Mouse (Mus musculus) intestine, embryonic 15.5 days (tissue): ENCODE measurements at regions not wholly inside any gene's neighbourhood (a gene's known extent, or its start where the extent isn't known, plus 50 kb on each side); places are given as distances from the start of the nearest gene placed in this dataset.

Source experiments
- ATAC-seq: fragments of 200-750 bp; cut with Nextera tagmentation; 2 replicates; pipeline ENCODE4 v1.8.0; 2017; ENCODE audit warnings: moderate TSS enrichment, moderate library complexity
- H3K27ac ChIP-seq: fragments of 300-500 bp; sonication (generic); 2 replicates; pipeline ENCODE4 v1.5.1; 2015; ENCODE audit warnings: mild to moderate bottlenecking, inconsistent platforms
- H3K27me3 ChIP-seq: fragments of 300-500 bp; sonication (generic); replicated peaks from 2 replicates; pipeline ENCODE4 v1.6.1; 2015; ENCODE audit warnings: inconsistent platforms
- H3K36me3 ChIP-seq: fragments of 300-500 bp; sonication (generic); 2 replicates; pipeline ENCODE4 v1.6.1; 2015; ENCODE audit warnings: inconsistent platforms
- H3K4me1 ChIP-seq: fragments of 300-500 bp; sonication (generic); replicated peaks from 2 replicates; pipeline ENCODE4 v1.6.1; 2015; ENCODE audit warnings: inconsistent platforms
- H3K4me2 ChIP-seq: fragments of 300-500 bp; sonication (generic); replicated peaks from 2 replicates; pipeline ENCODE4 v1.6.1; 2015; ENCODE audit warnings: mild to moderate bottlenecking, inconsistent platforms
- H3K4me3 ChIP-seq: fragments of 300-500 bp; sonication (generic); replicated peaks from 2 replicates; pipeline ENCODE4 v1.5.1; 2015; ENCODE audit warnings: inconsistent platforms
- H3K9ac ChIP-seq: fragments of 300-500 bp; sonication (generic); 2 replicates; pipeline ENCODE4 v1.6.1; 2015; ENCODE audit warnings: inconsistent platforms
- H3K9me3 ChIP-seq: fragments of 300-500 bp; sonication (generic); 2 replicates; pipeline ENCODE4 v1.6.1; 2016; ENCODE audit warnings: inconsistent platforms
- WGBS: fragments of 180-500 bp; shearing (Covaris S2); methylation state at CpG from one replicate; pipeline ENCODE4 v1.1.7; 2015; 5-methylcytosine and 5-hydroxymethylcytosine counted together

- H3K27ac ChIP-seq = no peak overlapping the region
- H3K27me3 ChIP-seq = no peaks in the 10 kb centered on the region
- H3K4me1 ChIP-seq = peaks cover 8% of the 10 kb centered on the region; the same call in 1 of the 2 replicates
- ATAC-seq = no peak
- no peak overlapping the region for H3K4me2 ChIP-seq
- WGBS = 75% methylated on average over 2 of the region's 2 CpGs
- H3K9ac ChIP-seq = no peak overlapping the region
- H3K4me3 ChIP-seq = no peak overlapping the region
- H3K36me3 ChIP-seq = no peaks in the 10 kb centered on the region
- no peaks in the 10 kb centered on the region for H3K9me3 ChIP-seq
These were observed 329.5 kb upstream of the Hnrnpa3 start for GRCm38 (mm10) chr2:75329598-75329997.

GRCm38 (mm10) chr2:75341310-75341709 lies 317.8 kb upstream of the Hnrnpa3 start:
- Histone ChIP-seq H3K36me3 (no peaks in the 10 kb centered on the region), H3K9ac (no peak overlapping the region), H3K4me1 (no peaks in the 10 kb centered on the region), H3K27ac (no peak overlapping the region), H3K27me3 (no peaks in the 10 kb centered on the region), H3K4me2 (no peak overlapping the region), H3K9me3 (no peaks in the 10 kb centered on the region), H3K4me3 (no peak overlapping the region)
- ATAC-seq = no peak
- 41% methylated on average over 2 of the region's 2 CpGs for WGBS

- Histone ChIP-seq H3K4me1 (no peaks in the 10 kb centered on the region), H3K4me2 (no peak overlapping the region), H3K9ac (no peak overlapping the region), H3K27me3 (no peaks in the 10 kb centered on the region), H3K9me3 (no peaks in the 10 kb centered on the region), H3K4me3 (no peak overlapping the region), H3K36me3 (no peaks in the 10 kb centered on the region), H3K27ac (no peak overlapping the region)
- 63% methylated on average over 6 of the region's 6 CpGs for WGBS
- ATAC-seq = no peak
These were observed 317.3 kb upstream of the Hnrnpa3 start for GRCm38 (mm10) chr2:75341726-75342280.

GRCm38 (mm10) chr2:75350902-75351301 lies 308.2 kb upstream of the Hnrnpa3 start:
- H3K4me3 ChIP-seq = no peak overlapping the region
- no peaks in the 10 kb centered on the region for H3K27me3 ChIP-seq
- H3K9ac ChIP-seq = no peak overlapping the region
- 0 out of 2 replicates have a peak, but pooled peaks cover 2% of the 10 kb centered on the region for H3K4me1 ChIP-seq
- no peaks in the 10 kb centered on the region for H3K9me3 ChIP-seq
- H3K36me3 ChIP-seq = no peaks in the 10 kb centered on the region
- WGBS = 64% methylated on average over 3 of the region's 3 CpGs
- no peak for ATAC-seq
- H3K27ac ChIP-seq = no peak overlapping the region
- H3K4me2 ChIP-seq = no peak overlapping the region

GRCm38 (mm10) chr2:75351965-75352364 lies 307.1 kb upstream of the Hnrnpa3 start:
- H3K27me3 ChIP-seq = no peaks in the 10 kb centered on the region
- 0 out of 2 replicates have a peak, but pooled peaks cover 2% of the 10 kb centered on the region for H3K4me1 ChIP-seq
- no peak overlapping the region for H3K27ac ChIP-seq
- H3K9ac ChIP-seq = no peak overlapping the region
- H3K4me2 ChIP-seq = no peak overlapping the region
- 94% methylated on average over 5 of the region's 5 CpGs for WGBS
- H3K36me3 ChIP-seq = no peaks in the 10 kb centered on the region
- no peak for ATAC-seq
- no peak overlapping the region for H3K4me3 ChIP-seq
- no peaks in the 10 kb centered on the region for H3K9me3 ChIP-seq

GRCm38 (mm10) chr2:75352564-75352963 lies 306.5 kb upstream of the Hnrnpa3 start:
- no peak overlapping the region for H3K27ac ChIP-seq
- ATAC-seq = no peak
- 92% methylated on average over 4 of the region's 4 CpGs for WGBS
- no peaks in the 10 kb centered on the region for H3K27me3 ChIP-seq
- 0 out of 2 replicates have a peak, but pooled peaks cover 2% of the 10 kb centered on the region for H3K4me1 ChIP-seq
- no peaks in the 10 kb centered on the region for H3K9me3 ChIP-seq
- no peak overlapping the region for H3K4me2 ChIP-seq
- H3K9ac ChIP-seq = no peak overlapping the region
- no peaks in the 10 kb centered on the region for H3K36me3 ChIP-seq
- H3K4me3 ChIP-seq = no peak overlapping the region

GRCm38 (mm10) chr2:75356691-75357375 lies 302.2 kb upstream of the Hnrnpa3 start:
- 59% methylated on average over 8 of the region's 8 CpGs for WGBS
- no peak for ATAC-seq
- Histone ChIP-seq H3K27me3 (no peaks in the 10 kb centered on the region), H3K4me3 (no peak overlapping the region), H3K4me2 (no peak overlapping the region), H3K4me1 (0 out of 2 replicates have a peak, but pooled peaks cover 2% of the 10 kb centered on the region), H3K27ac (no peak overlapping the region), H3K9ac (no peak overlapping the region), H3K36me3 (no peaks in the 10 kb centered on the region), H3K9me3 (no peaks in the 10 kb centered on the region)

GRCm38 (mm10) chr2:75357516-75357915 lies 301.5 kb upstream of the Hnrnpa3 start:
- Histone ChIP-seq H3K9me3 (no peaks in the 10 kb centered on the region), H3K36me3 (no peaks in the 10 kb centered on the region), H3K4me1 (0 out of 2 replicates have a peak, but pooled peaks cover 2% of the 10 kb centered on the region), H3K27me3 (no peaks in the 10 kb centered on the region), H3K4me2 (no peak overlapping the region), H3K27ac (no peak overlapping the region), H3K4me3 (no peak overlapping the region), H3K9ac (no peak overlapping the region)
- ATAC-seq = no peak
- WGBS = 75% methylated on average over 2 of the region's 2 CpGs

GRCm38 (mm10) chr2:75360936-75361335 lies 298.1 kb upstream of the Hnrnpa3 start:
- WGBS = 74% methylated on average over 3 of the region's 3 CpGs
- H3K27ac ChIP-seq = no peak overlapping the region
- H3K9me3 ChIP-seq = no peaks in the 10 kb centered on the region
- H3K4me3 ChIP-seq = no peak overlapping the region
- ATAC-seq = no peak
- no peaks in the 10 kb centered on the region for H3K36me3 ChIP-seq
- no peak overlapping the region for H3K4me2 ChIP-seq
- no peaks in the 10 kb centered on the region for H3K27me3 ChIP-seq
- no peak overlapping the region for H3K9ac ChIP-seq
- no peaks in the 10 kb centered on the region for H3K4me1 ChIP-seq

- Histone ChIP-seq H3K9me3 (no peaks in the 10 kb centered on the region), H3K27me3 (no peaks in the 10 kb centered on the region), H3K4me2 (no peak overlapping the region), H3K36me3 (no peaks in the 10 kb centered on the region), H3K4me3 (no peak overlapping the region), H3K9ac (no peak overlapping the region), H3K27ac (no peak overlapping the region), H3K4me1 (no peaks in the 10 kb centered on the region)
- WGBS = 73% methylated on average over 5 of the region's 5 CpGs
- ATAC-seq = no peak
These were observed 282.4 kb upstream of the Hnrnpa3 start for GRCm38 (mm10) chr2:75376666-75377065.

- Histone ChIP-seq H3K27me3 (no peaks in the 10 kb centered on the region), H3K27ac (no peak overlapping the region), H3K4me3 (no peak overlapping the region), H3K4me2 (no peak overlapping the region), H3K4me1 (no peaks in the 10 kb centered on the region), H3K9me3 (no peaks in the 10 kb centered on the region), H3K9ac (no peak overlapping the region), H3K36me3 (no peaks in the 10 kb centered on the region)
- ATAC-seq = no peak
- WGBS = 57% methylated on average over 7 of the region's 7 CpGs
These were observed 273.4 kb upstream of the Hnrnpa3 start for GRCm38 (mm10) chr2:75385551-75386263.

- H3K36me3 ChIP-seq = no peaks in the 10 kb centered on the region
- WGBS = 88% methylated on average over 3 of the region's 3 CpGs
- no peak for ATAC-seq
- H3K9ac ChIP-seq = no peak overlapping the region
- H3K27me3 ChIP-seq = no peaks in the 10 kb centered on the region
- H3K4me3 ChIP-seq = no peak overlapping the region
- H3K4me2 ChIP-seq = no peak overlapping the region
- no peak overlapping the region for H3K27ac ChIP-seq
- H3K4me1 ChIP-seq = no peaks in the 10 kb centered on the region
- no peaks in the 10 kb centered on the region for H3K9me3 ChIP-seq
These were observed 272.4 kb upstream of the Hnrnpa3 start for GRCm38 (mm10) chr2:75386636-75387035.
